Mouse (Mus musculus) spleen, adult 18-20 months (tissue): ENCODE results near the gene Higd1a.

ENCODE experiments used
- DNase-seq, 2 experiments: peaks; one replicate each; pipeline ENCODE4 v3.0.0; 2022; ENCODE audit warnings: mixed read lengths in 2 of 2

The Higd1a gene

GRCm38 (mm10) chr9:121833825-121834224 is 24.3 kb downstream of the Higd1a start:
- DNase-seq, result no peak

DNA sequence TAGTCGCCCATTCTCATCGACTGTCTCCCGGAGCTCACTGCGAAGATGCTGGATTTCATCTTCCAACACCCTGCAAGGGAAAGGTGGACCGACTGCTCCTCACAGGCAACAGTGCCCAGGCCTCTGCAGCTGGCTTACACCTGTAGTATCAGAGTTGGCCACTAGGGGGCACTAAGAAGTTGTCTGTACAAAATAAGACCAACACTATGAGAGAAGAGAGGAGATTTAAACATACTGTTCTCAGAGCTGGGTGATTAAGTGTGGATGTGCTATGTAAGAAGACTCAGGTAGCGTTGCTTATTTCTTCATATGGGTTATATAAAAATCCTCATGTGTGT is 27.2 kb downstream of the Higd1a start:
- peak; percentile 32 to 79 for DNase-seq

- DNase-seq, result peak in 1 of 2 experiments; percentile 51
Measured at GRCm38 (mm10) chr9:121830243-121830955, 27.8 kb downstream of the Higd1a start.

GRCm38 (mm10) chr9:121829270-121829992 is 28.7 kb downstream of the Higd1a start:
- DNase-seq, result no peak

DNA sequence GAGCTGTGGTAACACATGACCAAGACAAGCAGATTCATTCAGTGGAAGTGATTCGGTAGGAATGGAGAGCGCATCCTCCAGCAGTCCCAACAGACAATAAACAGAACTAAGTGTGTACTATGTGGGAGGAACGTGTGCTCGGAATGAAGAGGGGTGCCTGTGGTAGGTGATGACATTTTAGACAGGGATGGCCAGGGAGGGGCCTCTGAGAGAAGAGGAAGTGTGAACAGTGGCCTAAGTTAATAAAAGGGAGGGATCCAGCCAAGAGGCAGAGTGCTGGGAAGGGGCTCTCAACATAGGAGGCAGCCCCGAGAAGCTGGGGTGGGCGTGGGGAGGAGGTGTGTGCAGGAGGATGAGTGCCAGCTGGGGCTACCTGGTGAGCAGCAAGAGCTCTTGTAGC is 29.8 kb downstream of the Higd1a start:
- DNase-seq, result no peak

DNA sequence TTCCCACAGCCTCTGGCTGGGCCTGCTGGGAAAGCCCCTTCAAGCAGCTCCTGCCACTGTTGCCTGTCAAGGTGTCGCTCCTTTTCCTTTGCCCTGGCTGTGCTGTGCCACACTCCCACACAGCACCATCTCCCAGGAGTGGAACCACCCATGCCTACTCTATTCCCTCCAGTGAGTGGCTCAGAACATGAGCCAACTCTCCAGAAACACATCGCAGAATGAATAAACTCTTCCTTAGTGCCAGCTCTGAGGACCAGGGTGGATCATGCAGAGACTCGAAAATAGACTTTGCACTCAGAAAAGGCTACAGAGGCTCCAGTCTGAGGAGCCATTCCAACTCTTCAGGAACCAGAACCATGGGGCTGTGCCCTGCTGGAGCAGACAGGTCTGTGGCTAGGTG is 31.8 kb downstream of the Higd1a start:
- no peak for DNase-seq

DNA sequence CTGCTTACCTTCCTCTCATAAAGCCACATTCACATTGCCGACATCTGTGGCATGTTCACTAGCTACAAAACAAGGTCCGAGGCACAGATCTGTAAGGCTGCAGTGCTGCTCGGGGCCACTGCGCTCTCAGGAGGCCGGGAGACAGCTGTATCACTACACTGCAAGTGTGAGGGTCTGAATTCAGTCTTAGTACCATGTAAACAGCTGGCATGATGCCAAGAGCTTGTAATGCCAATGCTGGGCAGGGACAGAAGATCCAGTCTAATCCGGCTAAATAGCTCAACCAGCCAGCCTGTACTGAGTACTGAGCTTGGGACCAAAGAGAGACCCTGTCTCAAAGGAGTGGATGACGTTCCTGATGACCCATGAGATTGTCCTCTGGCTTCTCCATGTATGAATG is 34.2 kb downstream of the Higd1a start:
- DNase-seq, result no peak

- no peak for DNase-seq
Measured at GRCm38 (mm10) chr9:121823051-121823450, 35.1 kb downstream of the Higd1a start.

DNA sequence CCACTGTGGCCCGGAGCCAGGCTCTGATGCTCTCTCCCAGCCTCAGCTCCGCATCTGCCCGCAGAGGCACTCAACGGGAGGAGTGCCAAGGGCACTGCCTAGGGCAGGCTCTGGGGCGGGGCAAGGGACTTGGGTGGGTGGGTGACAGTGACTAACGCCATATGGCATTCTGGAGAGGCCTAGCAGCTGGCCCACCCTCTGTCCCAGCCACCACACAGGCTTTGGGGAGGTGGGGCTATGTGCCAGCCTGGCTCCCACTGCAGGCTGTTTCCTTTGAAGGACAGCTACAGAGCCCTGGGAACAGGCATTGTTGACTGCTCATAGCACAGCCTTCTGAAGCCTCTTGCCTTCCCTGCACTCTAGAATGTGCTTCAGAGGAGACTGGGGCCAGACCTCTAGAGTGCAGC is 35.6 kb downstream of the Higd1a start:
- no peak for DNase-seq

- no peak for DNase-seq
Measured at GRCm38 (mm10) chr9:121820765-121821164, 37.4 kb downstream of the Higd1a start.

DNA sequence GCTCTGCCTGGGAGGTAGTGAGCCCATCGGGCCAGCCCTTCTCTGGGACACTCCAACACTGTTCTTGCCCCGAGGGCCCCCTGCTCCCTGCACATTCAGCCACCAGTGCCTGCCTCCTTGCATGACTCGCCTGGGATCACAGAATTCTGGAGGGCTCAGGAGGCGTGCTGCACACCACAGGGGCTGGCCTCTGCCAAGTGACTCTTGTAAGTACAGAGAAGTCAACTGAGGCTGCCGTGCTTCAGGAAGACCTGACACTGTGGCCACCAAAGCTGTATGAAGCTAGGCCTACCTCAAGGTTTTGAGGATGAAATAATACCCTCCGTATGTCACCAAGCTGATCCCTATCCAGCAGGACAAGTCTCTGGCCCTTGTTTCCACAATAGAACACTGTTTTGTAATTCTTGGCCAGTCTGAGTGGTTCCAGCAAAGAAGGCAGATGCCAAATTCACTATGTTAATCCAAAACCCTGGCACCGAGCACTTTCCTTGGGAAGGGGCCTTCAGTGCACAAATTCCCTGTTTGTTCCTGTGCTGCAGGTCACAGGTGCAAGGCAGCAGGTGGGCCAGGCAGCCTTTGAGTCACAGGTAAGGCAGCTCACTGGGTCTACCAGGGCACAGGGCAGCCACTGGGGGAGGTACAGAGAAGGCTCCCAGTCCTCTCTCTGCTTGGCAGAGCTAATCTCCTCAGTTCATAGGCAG is 38.2 kb downstream of the Higd1a start:
- no peak for DNase-seq

GRCm38 (mm10) chr9:121819073-121819770 is 38.9 kb downstream of the Higd1a start:
- DNase-seq, result no peak

GRCm38 (mm10) chr9:121815183-121815582 is 43.0 kb downstream of the Higd1a start:
- no peak for DNase-seq

DNA sequence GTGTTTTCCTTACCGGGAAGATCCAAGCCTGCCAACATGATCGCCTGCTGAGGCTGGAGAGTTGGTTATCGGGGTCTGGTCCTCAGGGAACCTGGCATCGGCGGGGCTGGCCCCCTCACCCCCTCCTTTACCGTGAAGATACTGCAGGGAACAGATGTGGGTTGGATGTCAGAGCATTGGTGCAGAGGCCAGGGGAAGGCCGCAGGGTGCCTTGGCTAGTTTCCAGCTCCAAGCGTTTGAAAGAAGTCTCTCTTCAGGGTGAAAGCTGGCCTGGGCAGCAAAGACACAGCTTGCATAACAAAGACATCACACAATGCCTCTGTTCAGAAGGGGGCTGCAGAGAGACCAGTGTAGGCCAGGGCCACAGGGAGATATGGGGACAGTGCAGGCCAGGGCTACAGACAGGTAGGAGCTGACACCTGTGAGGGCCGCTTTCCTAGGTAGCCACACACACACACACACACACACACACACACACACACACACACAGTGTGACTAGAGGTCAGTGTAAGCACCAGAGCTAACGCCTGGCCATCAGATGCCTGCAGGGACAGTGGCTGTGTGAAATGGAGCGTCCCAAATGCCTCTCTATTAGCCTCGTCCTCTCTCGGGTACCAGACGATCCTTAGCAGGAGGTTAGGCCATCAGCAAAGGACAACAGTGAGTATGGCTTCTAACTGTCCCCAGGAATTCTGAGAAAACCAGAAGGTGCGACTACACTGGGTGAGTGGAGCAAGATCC is 47.9 kb downstream of the Higd1a start:
- DNase-seq, result no peak

GRCm38 (mm10) chr9:121808511-121808910 is 49.7 kb downstream of the Higd1a start:
- no peak for DNase-seq

DNA sequence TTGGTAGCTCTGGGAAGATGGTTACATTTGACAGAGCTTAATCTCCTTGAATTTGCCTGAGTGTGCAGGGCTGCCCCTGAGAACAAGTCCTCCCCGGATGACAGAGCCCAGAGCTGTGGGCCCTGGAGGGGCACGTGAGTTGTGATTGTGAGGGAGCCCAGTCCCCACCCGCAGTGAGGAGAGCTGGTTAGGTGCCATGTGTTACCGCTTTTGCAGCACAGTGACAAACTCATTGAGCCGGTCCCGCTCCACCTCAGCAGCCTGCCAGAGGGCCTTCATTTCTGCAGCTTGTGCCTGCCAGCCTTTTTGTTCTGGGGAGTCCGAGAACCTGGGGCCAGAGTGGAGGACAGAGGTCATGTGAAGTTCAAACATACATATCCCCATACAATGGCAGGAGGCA is 50.2 kb downstream of the Higd1a start:
- no peak for DNase-seq

DNA sequence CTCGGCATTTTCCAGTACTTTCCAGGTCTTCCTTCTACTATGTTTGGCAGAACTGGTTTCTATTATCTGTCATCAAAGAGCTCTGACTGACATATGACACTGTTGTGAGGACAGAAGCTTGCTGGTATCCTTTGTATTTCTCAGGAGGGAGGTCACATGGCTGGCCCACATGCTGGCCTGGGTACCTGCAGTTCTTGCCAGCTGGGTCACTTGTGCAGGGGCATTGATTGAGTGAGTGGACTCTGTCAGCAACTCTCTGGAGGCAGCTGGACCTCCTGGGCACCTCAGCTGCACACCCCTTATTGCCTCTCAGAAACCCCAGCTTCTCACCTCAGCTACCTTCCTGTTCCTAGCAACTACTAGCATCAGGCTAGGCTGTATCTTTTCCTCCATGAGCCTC is 50.6 kb downstream of the Higd1a start:
- DNase-seq, result no peak

DNA sequence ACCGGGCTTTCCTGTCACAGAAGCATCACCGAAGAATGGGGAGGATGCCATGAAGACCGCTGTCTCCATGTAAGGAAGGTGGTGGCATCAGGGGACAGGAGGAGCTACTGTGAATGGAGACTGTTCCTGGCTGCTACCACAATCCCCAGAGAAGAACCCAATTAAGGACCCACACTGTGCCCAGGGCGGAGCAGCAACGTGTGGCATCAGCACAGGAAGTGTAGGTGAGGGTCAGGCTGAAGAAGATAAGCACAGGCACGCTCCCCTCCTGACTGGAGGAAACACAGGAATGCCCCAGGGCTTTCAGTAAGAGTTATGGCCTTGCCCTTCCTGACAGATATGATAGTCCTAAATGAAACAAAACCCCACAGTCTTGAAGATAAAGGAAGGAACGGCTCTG is 55.4 kb downstream of the Higd1a start:
- no peak for DNase-seq

DNA sequence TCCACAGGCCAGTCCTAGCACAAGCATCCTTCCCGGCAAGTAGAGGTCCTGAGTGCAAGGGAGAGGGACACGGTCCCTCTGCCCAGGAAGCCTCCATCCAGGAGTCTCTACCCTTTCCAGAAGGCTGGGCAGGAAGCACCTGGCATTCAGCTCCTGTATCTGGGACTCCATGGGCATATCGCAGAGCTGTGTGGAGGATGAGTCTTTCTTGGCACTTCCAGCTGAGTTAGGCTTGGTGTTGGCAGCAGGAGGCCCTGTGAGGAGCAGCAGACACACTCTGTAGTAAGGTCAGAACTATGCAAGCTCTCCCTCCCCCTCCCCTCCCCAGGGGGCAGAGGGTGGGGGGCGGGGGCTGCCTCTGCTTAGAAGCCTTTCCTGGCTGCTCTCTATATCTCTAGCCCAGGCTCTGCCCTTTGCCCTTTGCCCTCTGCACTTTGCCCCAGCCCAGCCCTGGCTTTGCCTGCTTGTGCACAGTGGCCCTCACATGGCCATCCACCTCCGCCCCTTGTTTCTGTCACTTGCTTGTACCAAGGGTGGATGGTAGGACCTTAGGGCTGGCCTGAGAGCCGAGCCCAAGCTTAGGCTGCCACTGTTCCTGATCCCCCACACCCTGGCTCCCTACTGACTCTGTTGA is 59.2 kb downstream of the Higd1a start:
- no peak for DNase-seq
